Mouse (Mus musculus) liver, embryonic 14.5 days (tissue): Measurements from ENCODE around the gene Hmgb3.
A peak's percentile ranks its signal among the peaks of the same experiment; 100 is the strongest.

Experiments
- CTCF ChIP-seq: IDR thresholded peaks from 2 replicates; pipeline ENCODE4 v1.5.1; 2016; ENCODE audit warnings: antibody characterized with exemption, low read depth, control low read depth
- EP300 ChIP-seq: IDR thresholded peaks from 2 replicates; pipeline ENCODE4 v1.6.1; 2016; ENCODE audit warnings: antibody characterized with exemption, low read depth

DNA sequence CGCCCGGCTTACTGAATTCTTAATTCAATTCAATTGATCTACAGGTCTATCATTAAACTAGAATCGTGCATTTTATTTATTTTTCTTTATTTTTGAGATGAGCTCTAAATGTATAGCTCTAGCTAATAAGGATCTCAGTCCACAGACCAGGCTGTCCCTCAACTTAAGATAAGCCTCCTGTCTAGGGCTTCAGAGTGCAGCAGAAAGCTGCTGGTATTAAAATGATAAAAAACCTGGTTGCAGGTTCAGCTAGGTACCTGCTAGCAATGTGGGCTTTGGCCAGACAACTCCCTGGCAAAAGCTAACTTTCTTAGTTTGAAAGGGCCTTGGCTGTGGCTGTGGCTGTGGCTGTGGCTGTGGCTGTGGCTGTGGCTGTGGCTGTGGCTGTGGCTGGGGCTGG is 32.8 kb upstream of the Hmgb3 start:
- TF ChIP-seq EP300 = peak; percentile 47; the same call in 1 of the 2 replicates
- TF ChIP-seq CTCF = no peak
